Mouse (Mus musculus): ENCODE results near the gene Cdkn1b.

The Cdkn1b gene

DNA sequence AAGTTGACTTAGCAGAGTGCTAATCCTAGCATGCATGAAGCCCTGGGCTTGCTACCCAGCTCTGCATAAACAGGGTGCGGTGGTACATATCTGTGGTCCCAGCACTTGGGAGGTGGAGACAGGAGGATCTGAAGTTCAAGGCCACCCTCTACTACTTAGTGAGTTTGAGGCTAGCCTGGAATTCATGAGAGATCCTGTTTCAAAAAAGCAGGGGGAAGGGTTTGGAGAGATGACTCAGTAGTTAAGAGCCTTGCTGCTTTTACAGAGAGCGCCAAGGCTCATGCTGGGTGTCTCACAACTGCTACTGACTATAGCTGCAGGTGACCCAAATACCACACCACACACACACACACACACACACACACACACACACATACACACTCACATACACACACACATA is 49.3 kb downstream of the Cdkn1b start:
- DNase-seq (ENCODE audit: low spot score), result no peak

DNA sequence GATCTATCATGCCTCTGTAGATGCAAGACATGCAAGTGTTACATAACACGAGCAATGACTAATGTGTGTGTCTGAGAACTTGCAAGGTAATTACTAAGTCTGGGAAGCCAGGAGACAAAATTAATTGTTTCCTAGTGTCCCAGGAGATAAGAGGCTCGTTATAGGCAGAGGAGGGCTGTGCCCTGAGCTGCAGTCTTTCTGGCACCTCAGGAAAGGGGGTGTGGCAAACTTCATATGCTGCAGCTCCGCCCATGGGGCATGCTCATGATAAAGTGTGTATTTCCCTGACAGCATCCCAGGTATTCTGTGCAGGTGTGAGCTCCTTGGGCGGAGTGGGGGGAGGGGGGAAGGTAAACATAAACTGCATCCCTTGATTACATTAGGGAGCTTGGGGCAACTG is 51.9 kb downstream of the Cdkn1b start:
- no peak for DNase-seq (ENCODE audit: low spot score)
